Mouse (Mus musculus) midbrain, embryonic 10.5 days (tissue): ENCODE data around the gene Ldb1. TPM values are rescaled to one million over a fixed set of nuclear protein-coding genes. Genes with fewer than 3 reads are reported as not detected.
"Not testable (repeated sequence)": the region's sequence is repeated elsewhere in the genome, so short reads cannot be mapped to it uniquely, and the experiment has no call there.

ENCODE experiments used
- DNase-seq: peaks from one replicate; pipeline ENCODE4 v3.0.0-alpha.2; 2017; ENCODE audit warnings: low spot score
- H3K27ac ChIP-seq: fragments of 300-500 bp; sonication (generic); replicated peaks from 2 replicates; pipeline ENCODE4 v1.5.1; 2016; ENCODE audit warnings: mild to moderate bottlenecking
- H3K27me3 ChIP-seq: fragments of 300-500 bp; sonication (generic); 2 replicates; pipeline ENCODE4 v1.6.1; 2016; ENCODE audit warnings: low read depth, mild to moderate bottlenecking; ENCODE audit not compliant: poor library complexity, severe bottlenecking
- H3K36me3 ChIP-seq: fragments of 300-500 bp; sonication (generic); 2 replicates; pipeline ENCODE4 v1.6.1; 2016; ENCODE audit warnings: mild to moderate bottlenecking, moderate library complexity
- H3K4me1 ChIP-seq: fragments of 300-500 bp; sonication (generic); 2 replicates; pipeline ENCODE4 v1.6.1; 2016
- H3K4me3 ChIP-seq: fragments of 300-500 bp; sonication (generic); 2 replicates; pipeline ENCODE4 v1.5.1; 2016; ENCODE audit warnings: mild to moderate bottlenecking, moderate library complexity
- H3K9me3 ChIP-seq: fragments of 300-500 bp; sonication (generic); replicated peaks from 2 replicates; pipeline ENCODE4 v1.6.1; 2016; ENCODE audit warnings: mild to moderate bottlenecking
- WGBS: fragments of 180-500 bp; shearing (Covaris S2); methylation state at CpG from one replicate; pipeline ENCODE4 v1.1.7; 2016; 5-methylcytosine and 5-hydroxymethylcytosine counted together
- polyA plus RNA-seq: library from polyadenylated mRNA; unstranded; fragments of >200 nt; fragmentation: Nextera tagmentation; extraction: Ambion mirVana; gene quantifications from 2 replicates; pipeline ENCODE4 v1.2.1, GENCODE M21; 2016

Ldb1 gene
- polyA plus RNA-seq, 1 experiment from 2014 or later: 79.2 TPM

DNA sequence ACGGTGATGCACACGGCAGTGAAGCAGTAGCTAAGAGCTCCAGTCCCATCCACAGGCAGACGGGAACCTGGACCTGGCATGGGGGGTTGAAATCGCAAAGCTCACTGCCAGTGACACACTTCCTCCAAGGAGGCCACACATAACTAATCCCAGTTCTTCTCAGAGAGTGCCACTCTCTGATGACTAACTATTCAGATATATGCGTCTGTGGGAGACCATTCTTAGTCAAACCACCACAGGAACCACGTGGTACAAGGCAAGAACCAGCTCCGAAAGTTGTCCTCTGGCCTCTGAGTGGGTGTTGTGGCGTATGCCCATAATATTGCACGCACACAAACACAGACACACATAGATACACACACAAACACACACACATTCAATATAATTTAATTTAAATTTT lies 42.7 kb downstream of the Ldb1 start:
- WGBS: 83% methylated on average over 9 of the region's 9 CpGs
- H3K36me3 ChIP-seq: no peaks in the 10 kb centered on the region
- H3K9me3 ChIP-seq: no peaks in the 10 kb centered on the region
- no peak overlapping the region for H3K27ac ChIP-seq
- peaks cover 35% of the 10 kb centered on the region for H3K4me1 ChIP-seq
- no peak for DNase-seq
- peaks cover 32% of the 10 kb centered on the region for H3K27me3 ChIP-seq
- H3K4me3 ChIP-seq: no peak overlapping the region

DNA sequence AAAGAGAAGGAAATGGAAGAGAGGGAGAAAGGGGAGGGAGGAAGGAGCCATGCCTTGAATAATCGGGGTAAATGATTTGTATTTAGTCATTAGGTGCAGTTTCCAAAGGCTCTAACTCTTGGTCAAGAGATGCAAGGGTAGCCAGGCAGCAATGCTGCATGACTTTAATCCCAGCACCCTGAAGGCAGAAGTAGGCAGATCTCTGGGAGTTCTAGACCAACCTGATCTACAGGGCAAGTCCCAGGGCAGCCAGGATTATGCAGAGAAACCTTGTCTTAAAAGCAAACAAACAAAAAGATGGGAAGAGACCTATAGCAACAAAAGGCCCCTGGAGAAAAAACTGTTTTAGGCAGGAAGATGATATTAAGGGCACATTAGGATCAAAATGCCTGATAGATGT lies 45.6 kb downstream of the Ldb1 start:
- H3K36me3 ChIP-seq: peaks cover 15% of the 10 kb centered on the region
- peaks cover 28% of the 10 kb centered on the region for H3K4me1 ChIP-seq
- no peak for DNase-seq
- no peak overlapping the region for H3K4me3 ChIP-seq
- 89% methylated on average over 1 of the region's 1 CpGs for WGBS
- H3K27me3 ChIP-seq: peaks cover 17% of the 10 kb centered on the region
- no peak overlapping the region for H3K27ac ChIP-seq
- H3K9me3 ChIP-seq: peaks cover 11% of the 10 kb centered on the region

DNA sequence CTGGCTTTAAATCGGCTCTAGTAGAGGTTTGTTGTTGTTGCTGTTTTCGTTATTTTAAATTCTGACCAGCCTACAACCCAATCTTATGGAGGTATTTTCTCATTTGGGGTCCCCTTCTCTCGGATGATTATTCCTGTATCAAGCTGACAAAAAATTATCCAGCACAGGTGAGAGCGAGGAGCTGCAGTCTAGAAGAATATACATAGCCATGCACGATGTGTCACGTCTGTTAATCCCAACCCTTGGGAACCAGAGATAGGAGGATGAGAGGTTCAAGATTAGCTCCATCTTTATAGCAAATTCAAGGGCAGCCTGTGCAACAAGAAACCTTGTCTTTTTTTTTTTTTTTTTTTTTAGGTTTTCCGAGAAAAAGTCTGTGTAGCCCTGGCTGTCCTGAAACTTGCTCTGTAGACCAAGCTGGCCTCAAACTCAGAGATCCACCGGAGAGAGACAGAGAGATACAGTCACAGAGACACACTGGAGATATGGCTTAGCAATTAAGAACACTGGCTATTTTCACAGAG lies 46.3 kb downstream of the Ldb1 start:
- H3K36me3 ChIP-seq: peaks cover 21% of the 10 kb centered on the region
- peak overlapping the region; percentile 94 for H3K27ac ChIP-seq

DNA sequence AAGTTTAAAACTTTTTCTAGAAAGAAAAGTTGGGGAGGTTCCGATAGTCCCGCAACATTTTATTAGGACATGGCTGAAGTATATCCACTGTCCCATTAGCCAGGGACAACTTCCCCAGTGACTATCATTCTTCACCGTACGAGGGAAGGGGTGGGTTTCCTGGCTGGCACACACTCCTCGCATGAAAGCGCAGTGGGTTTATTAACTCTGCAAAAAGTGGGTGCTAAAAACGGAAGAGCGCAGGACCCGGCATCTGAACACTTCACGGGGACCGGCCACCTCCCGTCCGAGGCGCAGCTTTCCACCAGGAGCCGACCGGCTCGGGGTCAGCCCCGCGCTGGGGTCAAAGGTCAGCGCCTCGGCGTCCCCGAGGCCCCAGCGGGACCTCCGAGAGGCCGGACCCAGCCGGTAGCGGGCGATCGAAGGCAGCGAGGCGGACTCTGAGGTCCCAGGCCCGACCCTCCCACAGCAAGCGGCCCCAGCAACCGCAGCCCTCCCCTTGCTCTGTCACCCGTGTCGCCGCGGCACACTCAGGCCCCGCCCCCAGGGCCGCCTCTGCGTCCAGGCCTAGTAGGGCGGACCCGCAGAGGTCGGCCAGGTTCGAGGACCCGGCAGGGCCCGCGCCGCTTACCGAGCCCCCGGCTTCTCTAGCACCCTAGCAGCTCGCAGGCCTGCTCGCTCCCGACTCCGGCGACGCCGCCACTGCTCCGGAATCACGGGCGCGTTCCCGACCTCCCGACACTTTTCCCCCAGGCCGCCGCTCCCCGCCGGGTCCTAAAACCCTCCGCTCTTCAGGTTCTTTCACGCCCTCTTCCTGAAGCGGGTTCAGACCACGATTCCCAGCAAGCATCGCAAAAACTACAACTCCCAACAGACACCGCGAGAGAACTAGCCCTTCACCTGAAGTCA lies 47.0 kb downstream of the Ldb1 start, which contains the start of gene Armh3:
Armh3 (minus strand) TSS at position 704 of the 909 bp plus-strand sequence.
- H3K36me3 ChIP-seq: peaks cover 22% of the 10 kb centered on the region
- H3K27me3 ChIP-seq: peaks cover 9% of the 10 kb centered on the region
- H3K4me3 ChIP-seq: peak within 1 kb of the TSS; percentile 69
- peak within 1 kb of the TSS; percentile 94 for H3K27ac ChIP-seq
- DNase-seq: peak; percentile 94
- peaks cover 18% of the 10 kb centered on the region for H3K9me3 ChIP-seq
- WGBS: 1% methylated on average over 76 of the region's 76 CpGs
- peaks cover 14% of the 10 kb centered on the region for H3K4me1 ChIP-seq

More for the DNA sequence above, 46.3 kb downstream of the Ldb1 start:
- Histone ChIP-seq H3K4me1 (peaks cover 22% of the 10 kb centered on the region), H3K27me3 (peaks cover 11% of the 10 kb centered on the region), H3K4me3 (peak overlapping the region; percentile 69), H3K9me3 (peaks cover 17% of the 10 kb centered on the region)
- 16% methylated on average over 8 of the region's 8 CpGs for WGBS
- DNase-seq: no peak

DNA sequence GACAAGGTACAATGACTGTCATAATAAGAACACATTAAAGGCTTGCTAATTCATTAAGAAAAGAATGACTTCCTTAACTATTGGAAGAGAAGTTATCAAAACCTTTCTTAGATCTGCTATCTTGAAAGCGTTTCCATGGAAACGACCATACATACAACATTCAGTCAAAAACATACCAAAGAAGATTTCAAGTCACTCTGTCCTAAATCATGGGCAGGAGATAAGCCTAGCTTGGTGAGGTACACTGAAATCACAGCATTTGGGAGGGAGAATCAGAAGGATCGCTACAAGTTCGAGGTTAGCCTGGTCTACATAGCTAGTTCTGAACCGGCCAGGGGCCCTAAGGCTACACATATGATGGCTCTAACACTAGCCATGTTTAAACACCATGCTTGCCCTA lies 47.6 kb downstream of the Ldb1 start:
- Histone ChIP-seq H3K27ac (peak overlapping the region; percentile 94), H3K36me3 (peaks cover 22% of the 10 kb centered on the region), H3K27me3 (peaks cover 4% of the 10 kb centered on the region), H3K9me3 (peaks cover 18% of the 10 kb centered on the region), H3K4me1 (peaks cover 13% of the 10 kb centered on the region), H3K4me3 (peak overlapping the region; percentile 69)
- DNase-seq: no peak
- 72% methylated on average over 5 of the region's 5 CpGs for WGBS

DNA sequence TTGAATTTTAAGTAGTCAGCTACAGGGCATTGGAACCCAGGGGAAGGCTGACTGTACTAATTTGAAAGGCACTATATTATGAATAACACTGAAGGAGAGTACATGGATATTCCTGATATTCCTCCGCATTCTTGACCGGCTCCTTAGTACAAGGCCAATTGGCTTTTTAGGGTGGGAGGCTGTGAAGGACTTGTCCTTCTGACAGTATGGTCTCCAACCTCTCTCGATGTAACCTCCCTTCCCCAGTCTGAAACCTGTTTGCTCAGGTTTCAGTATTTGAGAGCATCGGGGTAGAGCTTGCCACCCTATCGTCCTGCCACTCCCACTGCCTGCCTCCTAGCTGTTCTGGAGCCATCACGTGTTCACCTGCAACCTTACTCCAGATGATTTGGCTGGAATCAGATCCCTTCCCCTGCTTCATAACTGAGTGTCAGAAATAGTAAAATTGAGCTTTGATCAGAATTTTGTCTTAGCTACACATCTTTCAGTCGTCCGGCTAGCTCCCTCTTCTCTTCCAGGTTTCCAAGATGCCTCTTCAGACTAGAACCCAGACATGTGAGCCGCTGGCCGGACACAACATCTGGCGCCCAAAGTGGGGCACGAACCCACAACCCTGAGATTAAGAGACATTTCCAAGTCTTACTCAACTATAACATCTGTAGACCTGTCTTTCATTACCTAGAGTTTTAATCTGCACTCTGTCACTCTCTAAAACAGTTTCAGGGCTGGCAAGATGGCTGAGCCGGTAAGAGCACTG lies 50.9 kb downstream of the Ldb1 start:
- H3K4me1 ChIP-seq: peaks cover 13% of the 10 kb centered on the region
- no peak for DNase-seq
- H3K27me3 ChIP-seq: no peaks in the 10 kb centered on the region
- peaks cover 23% of the 10 kb centered on the region for H3K36me3 ChIP-seq
- H3K9me3 ChIP-seq: peaks cover 18% of the 10 kb centered on the region
- H3K27ac ChIP-seq: no peak overlapping the region
- no peak overlapping the region for H3K4me3 ChIP-seq
- WGBS: 94% methylated on average over 13 of the region's 13 CpGs

DNA sequence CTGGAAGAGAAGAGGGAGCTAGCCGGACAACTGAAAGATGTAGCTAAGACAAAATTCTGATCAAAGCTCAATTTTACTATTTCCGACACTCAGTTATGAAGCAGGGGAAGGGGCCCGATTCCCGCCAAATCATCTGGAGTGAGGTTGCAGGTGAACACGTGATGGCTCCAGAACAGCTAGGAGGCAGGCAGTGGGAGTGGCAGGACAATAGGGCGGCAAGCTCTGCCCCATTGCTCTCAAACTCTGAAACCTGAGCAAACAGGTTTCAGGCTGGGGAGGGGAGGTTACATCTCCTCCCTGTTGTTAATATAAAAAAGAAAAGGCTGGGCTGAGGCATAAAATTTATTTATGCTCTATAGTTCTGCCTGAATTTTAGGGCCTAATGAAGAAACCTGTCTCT lies 51.6 kb downstream of the Ldb1 start:
- H3K27ac ChIP-seq, H3K4me3 ChIP-seq, H3K27me3 ChIP-seq, DNase-seq, H3K4me1 ChIP-seq: not testable (repeated sequence)
- 92% methylated on average over 6 of the region's 6 CpGs for WGBS
- peaks cover 23% of the 10 kb centered on the region for H3K36me3 ChIP-seq
- H3K9me3 ChIP-seq: peaks cover 18% of the 10 kb centered on the region

DNA sequence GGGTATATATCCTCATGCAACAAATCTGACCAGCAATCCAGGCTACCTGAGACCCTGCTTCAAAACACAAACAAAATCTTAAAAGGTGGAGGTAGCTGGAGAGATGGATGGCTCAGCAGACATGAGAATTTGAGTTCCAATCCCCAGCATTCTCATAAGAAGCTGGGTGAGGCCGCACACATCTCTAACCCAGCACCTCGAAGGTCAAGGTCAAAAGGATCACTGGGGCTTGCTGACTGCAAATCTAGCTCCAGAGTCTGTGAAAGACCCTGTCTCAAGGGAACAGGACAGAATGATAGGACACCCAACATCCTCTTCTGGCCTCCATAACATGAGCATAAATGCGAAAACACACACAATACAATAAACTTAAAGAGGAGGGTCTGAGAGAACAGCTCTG lies 53.8 kb downstream of the Ldb1 start:
- WGBS: 94% methylated on average over 3 of the region's 3 CpGs
- Histone ChIP-seq H3K4me3 (no peak overlapping the region), H3K36me3 (peaks cover 31% of the 10 kb centered on the region), H3K4me1 (no peaks in the 10 kb centered on the region), H3K27me3 (no peaks in the 10 kb centered on the region), H3K27ac (no peak overlapping the region), H3K9me3 (peaks cover 18% of the 10 kb centered on the region)
- DNase-seq: no peak

DNA sequence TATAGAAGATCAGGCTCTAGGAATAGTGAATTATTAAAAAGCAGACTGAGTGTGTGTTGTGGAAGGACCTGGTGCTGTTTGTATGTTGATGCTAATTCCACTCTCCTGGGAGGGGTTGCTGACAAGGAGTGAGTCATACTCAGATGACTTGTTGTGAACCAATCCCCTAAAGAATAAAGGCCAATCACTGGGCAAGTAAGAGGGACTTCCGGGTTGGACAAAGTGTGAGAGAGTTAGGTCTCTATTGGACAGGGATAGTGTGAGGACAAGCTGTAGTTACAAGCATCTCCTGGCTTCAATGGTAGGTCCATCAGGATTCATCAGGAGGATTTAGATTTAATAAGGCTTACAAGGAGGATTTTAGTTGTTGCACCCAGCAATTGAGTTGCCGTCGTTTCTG lies 56.8 kb downstream of the Ldb1 start:
- H3K27me3 ChIP-seq: no peaks in the 10 kb centered on the region
- 98% methylated on average over 3 of the region's 3 CpGs for WGBS
- no peak overlapping the region for H3K27ac ChIP-seq
- H3K9me3 ChIP-seq: no peaks in the 10 kb centered on the region
- no peak overlapping the region for H3K4me3 ChIP-seq
- no peaks in the 10 kb centered on the region for H3K4me1 ChIP-seq
- DNase-seq: no peak
- H3K36me3 ChIP-seq: peaks cover 9% of the 10 kb centered on the region

DNA sequence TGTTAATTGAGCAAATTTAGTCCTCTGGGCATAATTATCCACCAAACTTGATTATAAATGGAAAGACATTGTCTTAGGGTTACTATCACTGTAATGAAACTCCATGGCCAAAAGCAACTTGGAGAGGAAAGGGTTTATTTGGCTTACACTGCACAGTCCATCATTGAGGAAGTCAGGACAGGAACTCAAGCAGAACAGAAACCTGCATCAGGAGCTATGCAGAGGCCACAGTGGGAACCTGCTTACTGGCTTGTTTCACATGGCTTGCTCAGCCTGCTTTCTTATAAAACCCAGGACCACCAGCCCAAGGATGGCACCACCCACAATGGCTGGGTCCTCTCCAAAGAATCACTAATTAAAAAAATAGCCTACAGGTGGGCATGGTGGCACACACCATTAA lies 60.6 kb downstream of the Ldb1 start:
- Histone ChIP-seq H3K27ac (no peak overlapping the region), H3K9me3 (no peaks in the 10 kb centered on the region), H3K4me3 (no peak overlapping the region), H3K27me3 (no peaks in the 10 kb centered on the region), H3K4me1 (no peaks in the 10 kb centered on the region), H3K36me3 (peaks cover 8% of the 10 kb centered on the region)
- DNase-seq: no peak
